Mouse (Mus musculus) embryonic fibroblast, embryonic 13.5 days (primary cell): ENCODE results near the gene Gpatch2l. TPM values are rescaled to one million over a fixed set of nuclear protein-coding genes. Genes with fewer than 3 reads are reported as not detected.

Experiments used
- H3K27ac ChIP-seq: 2 replicates; pipeline ENCODE4 v1.5.1; 2012; ENCODE audit warnings: low read length, control low read depth, inconsistent platforms; ENCODE audit not compliant: insufficient read depth
- H3K4me1 ChIP-seq: 2 replicates; pipeline ENCODE4 v1.6.1; 2011; ENCODE audit warnings: low read length; ENCODE audit not compliant: control insufficient read depth, insufficient read depth
- H3K4me3 ChIP-seq: 2 replicates; pipeline ENCODE4 v1.5.1; 2011; ENCODE audit warnings: mild to moderate bottlenecking, control low read depth, low read length; ENCODE audit not compliant: insufficient read depth
- CTCF ChIP-seq: IDR thresholded peaks from 2 replicates; pipeline ENCODE4 v1.5.1; 2011; ENCODE audit warnings: mild to moderate bottlenecking, control low read depth, low read length, moderate library complexity, borderline replicate concordance; ENCODE audit not compliant: insufficient read depth
- POLR2A ChIP-seq: IDR thresholded peaks from 2 replicates; pipeline ENCODE4 v1.6.1; 2011; ENCODE audit warnings: low read depth, mild to moderate bottlenecking, control low read depth, low read length, moderate library complexity
- polyA plus RNA-seq: library from polyadenylated mRNA; stranded (reverse); fragments of >200 nt; gene quantifications from 2 replicates; pipeline ENCODE4 v1.2.4, GENCODE M21; 2011; ENCODE audit warnings: low read depth; ENCODE audit not compliant: missing spikeins, insufficient read length

Gpatch2l gene
- polyA plus RNA-seq, 1 experiment, result 21.2 TPM

DNA sequence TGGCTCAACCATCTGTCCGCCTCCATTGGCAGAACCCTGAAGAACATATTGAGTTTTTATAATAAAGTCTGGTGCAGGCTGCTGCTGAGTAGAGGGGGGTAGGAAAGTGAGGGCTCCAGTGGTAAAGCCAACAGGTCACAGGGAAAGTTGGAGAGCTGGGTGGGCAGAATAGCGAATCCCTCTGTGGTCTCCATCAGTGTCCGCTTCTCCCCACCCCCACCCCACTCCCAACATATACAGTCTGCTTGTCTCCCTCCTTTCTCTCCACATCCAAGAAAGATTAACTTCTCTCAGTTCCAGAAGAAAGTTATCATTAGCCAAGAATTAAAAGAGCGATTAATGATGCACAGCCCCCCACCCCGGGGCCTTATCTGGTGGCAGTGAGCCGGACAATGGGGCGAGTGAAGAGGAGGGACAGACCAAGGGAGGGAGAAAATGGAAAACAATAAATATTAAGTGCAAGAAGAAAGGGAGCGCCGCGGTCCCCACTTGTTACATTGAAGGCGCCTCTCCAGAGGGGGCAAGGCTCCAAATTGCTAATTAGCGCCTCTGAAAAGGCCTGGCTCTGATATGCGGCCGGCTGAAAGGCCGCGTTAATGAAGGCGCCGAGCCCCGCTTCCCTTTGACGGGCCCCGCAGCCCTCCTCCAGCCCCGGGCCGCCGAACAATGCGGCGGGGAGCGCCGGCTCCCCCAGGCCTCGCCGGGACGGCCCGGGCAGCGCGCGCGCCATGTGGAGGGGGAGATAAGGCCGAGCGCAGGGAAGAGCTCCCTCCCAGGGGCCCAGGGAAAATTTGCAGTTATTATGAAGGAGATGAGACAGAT is 21.2 kb upstream of the Gpatch2l start:
- Histone ChIP-seq H3K4me1 (no peaks in the 10 kb centered on the region), H3K4me3 (no peak overlapping the region), H3K27ac (no peak overlapping the region)
- TF ChIP-seq CTCF (no peak), POLR2A (no peak)

DNA sequence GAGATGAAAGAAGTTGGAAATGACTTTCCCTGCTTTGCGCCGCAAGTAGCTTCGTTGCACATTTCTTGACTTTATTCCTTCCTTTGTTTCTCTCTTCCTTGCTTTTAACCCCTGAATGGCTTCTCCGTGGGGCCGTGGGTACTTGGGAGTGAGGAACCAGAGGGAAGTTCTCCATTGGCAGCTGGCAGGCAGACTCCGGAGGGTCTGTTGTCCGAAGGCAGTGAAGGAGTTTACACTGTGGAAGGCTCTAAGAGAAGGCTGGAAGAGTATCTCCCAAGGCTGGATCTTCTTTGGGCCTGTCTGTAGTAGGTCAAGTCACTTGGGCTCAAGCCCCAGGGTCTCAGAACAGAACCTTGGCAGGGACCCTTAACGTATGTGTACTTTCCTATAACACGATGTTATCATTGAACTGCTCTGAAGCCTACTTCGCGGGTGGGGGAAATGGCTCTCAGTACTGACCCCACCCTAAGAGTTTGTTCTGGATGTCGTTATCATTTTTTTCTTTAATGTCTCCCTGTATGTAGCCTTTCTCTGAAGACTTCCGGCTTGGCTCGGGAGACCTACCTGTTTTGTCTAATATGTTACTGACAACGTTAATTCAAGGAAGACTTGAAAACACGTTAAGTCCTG is 20.5 kb upstream of the Gpatch2l start:
- no peak for TF ChIP-seq CTCF
- no peak for TF ChIP-seq POLR2A
- H3K27ac ChIP-seq, result no peak overlapping the region
- H3K4me1 ChIP-seq, result no peaks in the 10 kb centered on the region
- no peak overlapping the region for H3K4me3 ChIP-seq

DNA sequence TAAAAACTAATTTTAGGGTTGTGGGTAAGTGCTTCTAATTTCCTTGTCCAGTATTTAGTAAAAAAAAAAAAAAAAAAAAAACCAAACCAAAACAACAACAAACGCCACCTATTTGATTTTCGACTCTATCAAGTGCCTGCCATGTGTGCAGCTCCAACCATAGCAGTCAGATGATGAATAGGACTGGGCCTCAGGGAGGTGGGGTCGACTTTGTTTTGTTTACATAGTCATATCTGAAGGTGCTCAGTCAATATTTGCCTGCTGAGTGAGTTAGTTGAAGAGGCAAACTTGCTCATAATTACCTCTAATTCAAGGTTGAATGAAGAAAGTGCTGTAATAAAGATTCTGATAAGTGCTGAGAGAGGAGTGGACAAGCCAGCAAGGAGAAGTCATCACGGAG is 7.4 kb upstream of the Gpatch2l start:
- Histone ChIP-seq H3K27ac (no peak overlapping the region), H3K4me3 (no peak overlapping the region), H3K4me1 (no peaks in the 10 kb centered on the region)
- TF ChIP-seq CTCF (no peak), POLR2A (no peak)

DNA sequence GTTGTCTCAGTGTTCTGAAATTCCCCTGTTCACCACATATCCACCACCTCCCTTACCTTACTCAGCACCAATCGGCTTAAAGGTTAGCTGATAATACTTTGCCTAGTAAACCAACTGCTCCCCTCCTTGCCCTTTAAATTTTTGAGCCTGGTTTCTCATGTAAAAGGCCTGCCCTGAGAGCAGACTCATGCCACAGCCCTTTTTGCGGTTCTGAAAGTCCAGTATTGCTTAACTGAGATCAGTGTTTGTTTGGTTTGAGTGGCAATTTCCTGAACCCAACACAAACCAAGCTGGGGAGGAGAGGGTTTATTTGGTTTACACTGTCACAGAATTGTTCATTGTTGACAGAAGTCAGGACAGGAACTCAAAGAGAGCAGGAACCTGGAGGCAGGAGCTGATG is 2.9 kb upstream of the Gpatch2l start:
- H3K4me3 ChIP-seq, result no peak overlapping the region
- TF ChIP-seq POLR2A (no peak), CTCF (no peak)
- no peak overlapping the region for H3K27ac ChIP-seq
- H3K4me1 ChIP-seq, result 0 out of 2 replicates have a peak, but pooled peaks cover 3% of the 10 kb centered on the region

DNA sequence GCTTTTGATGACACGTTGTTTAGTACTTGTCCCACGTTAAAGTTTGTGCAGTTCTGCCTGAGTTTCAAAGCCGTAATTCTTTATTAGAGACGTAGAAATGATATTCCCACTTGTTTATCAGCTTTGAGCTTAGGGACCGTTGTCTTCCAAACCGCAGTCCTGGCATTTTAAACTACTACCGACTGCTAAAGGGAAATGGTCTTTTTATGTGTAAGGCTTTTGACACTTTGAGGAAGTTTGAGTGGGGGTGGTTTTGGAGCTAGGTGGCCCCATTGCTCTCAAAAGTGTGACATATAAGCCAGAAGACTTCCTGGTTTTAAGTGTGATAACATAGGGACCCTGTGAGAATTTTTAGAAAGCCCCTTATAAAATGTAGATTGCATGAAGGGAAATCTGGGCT is 905 bp downstream of the Gpatch2l start:
- H3K4me1 ChIP-seq, result peaks cover 6% of the 10 kb centered on the region
- peak overlapping the region; percentile 95 for H3K4me3 ChIP-seq
- H3K27ac ChIP-seq, result no peak overlapping the region
- no peak for TF ChIP-seq CTCF
- TF ChIP-seq POLR2A, result no peak

DNA sequence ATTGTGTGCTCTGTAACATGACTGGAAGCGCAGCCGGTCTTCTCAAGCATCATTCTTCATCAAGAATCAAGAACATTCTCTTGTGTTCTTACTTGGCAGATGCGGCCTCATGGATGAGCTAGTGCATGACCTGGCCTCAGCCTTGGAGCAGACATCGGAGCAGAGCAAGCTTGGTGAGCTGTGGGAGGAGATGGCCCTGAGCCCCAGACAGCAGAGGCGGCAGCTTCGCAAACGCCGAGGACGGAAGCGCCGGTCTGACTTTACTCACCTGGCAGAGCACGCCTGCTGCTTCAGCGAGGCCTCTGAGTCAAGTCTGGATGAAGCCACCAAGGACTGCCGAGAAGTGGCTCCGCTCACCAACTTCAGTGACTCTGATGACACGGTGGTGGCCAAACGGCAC is 2.3 kb downstream of the Gpatch2l start:
- Histone ChIP-seq H3K4me3 (no peak overlapping the region), H3K27ac (no peak overlapping the region), H3K4me1 (peaks cover 6% of the 10 kb centered on the region)
- no peak for TF ChIP-seq CTCF
- TF ChIP-seq POLR2A, result no peak

DNA sequence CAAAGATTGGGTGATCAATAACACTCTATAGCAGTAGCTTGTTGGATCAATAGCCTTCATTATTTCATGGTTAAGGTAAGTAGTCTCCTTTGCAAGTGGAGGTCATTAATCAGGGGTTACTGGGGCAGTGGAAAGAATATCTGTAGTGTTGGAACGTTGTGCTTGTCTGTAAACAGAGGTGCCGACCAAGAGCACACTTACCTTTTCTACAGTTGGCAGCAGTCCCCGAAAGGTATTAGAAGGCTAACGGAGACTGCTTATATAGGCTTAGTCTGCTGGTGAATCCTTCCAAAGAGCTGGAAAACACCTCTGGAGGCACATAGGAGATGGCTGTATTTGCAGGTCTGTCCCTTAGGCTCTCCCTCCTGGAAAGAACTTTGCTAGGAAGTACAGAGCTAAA is 8.5 kb downstream of the Gpatch2l start:
- H3K4me1 ChIP-seq, result peaks cover under 1% of the 10 kb centered on the region
- no peak for TF ChIP-seq POLR2A
- no peak for TF ChIP-seq CTCF
- H3K27ac ChIP-seq, result no peak overlapping the region
- no peak overlapping the region for H3K4me3 ChIP-seq

DNA sequence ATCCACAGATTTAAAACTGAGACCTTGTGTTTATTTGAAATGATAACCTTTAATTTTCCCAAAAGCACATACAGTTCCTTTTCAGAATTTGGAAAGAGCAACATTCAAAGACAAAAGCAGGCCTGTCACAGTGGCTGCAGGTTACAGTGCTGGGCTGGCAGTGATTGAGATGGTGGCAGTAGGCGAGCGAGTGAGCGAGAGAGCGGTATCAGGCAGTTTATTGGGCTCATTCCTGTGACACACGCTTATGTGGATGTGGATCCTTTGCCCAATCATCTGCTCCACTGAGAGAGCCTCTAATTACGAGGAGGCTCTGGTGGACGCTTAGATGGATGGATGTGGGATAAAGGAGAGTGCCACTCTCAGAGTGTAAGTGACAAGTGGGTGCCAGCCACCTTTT is 13.3 kb downstream of the Gpatch2l start:
- H3K27ac ChIP-seq, result no peak overlapping the region
- H3K4me1 ChIP-seq, result no peaks in the 10 kb centered on the region
- no peak overlapping the region for H3K4me3 ChIP-seq
- no peak for TF ChIP-seq POLR2A
- TF ChIP-seq CTCF, result no peak

DNA sequence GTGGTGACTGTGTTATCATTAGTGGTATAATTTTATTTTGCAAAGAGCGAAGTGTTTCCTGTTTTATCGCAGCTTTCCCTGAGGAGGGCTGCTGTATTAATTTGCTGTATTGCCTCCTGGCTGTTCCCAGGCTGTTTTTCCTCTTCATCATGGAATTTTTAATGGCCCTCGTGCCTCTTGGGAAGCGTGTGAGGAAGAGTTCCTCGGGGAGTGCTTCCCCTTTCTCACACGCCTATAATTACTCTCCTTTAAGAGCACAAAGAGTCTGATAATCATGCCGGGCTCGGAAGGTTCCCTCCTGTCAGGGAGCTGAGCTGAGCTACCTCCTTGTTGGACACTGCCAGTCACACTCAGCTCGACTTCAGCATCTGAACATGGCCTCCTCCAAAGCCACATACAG is 30.0 kb downstream of the Gpatch2l start:
- TF ChIP-seq POLR2A, result no peak
- TF ChIP-seq CTCF, result no peak
- H3K4me1 ChIP-seq, result no peaks in the 10 kb centered on the region
- no peak overlapping the region for H3K27ac ChIP-seq
- no peak overlapping the region for H3K4me3 ChIP-seq

DNA sequence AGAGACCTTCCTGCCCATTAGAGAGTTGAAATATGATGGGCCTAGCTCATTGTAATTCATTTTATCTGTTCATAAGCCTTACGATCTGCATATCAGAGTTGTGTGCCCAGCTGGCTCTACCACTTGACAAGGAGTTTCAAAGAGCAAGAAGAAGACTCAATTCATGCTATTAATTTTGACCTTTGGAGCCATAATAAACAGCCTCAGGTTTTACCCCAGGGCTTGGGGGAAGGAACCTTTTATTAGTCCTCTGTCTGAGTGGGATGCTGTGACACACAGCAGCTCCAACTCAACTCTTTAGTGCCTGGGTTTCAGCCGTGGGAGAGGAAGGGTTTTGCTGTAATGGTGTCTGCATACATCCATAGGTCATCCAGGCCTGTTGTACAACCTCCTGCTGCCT is 32.6 kb downstream of the Gpatch2l start:
- no peaks in the 10 kb centered on the region for H3K4me1 ChIP-seq
- H3K4me3 ChIP-seq, result no peak overlapping the region
- no peak for TF ChIP-seq CTCF
- no peak for TF ChIP-seq POLR2A

DNA sequence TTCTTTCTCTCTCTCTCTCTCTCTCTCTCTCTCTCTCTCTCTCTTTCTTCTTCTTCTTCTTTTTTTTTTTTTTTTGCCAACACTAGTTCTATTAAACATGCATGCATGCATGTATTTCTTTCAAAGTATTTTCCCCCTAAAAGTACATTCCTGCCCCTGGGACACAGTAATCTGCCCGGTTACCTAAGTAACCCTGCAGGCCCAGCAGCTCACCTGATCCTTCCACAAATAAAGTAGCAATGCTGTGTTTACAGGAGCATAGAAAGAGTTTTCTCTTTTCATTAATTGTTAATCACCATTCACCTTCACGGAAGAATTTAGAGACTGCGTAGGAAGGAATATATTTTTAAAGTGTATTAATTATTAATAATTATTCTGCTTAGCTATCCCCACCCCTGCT is 34.1 kb downstream of the Gpatch2l start:
- Histone ChIP-seq H3K4me3 (no peak overlapping the region), H3K4me1 (no peaks in the 10 kb centered on the region), H3K27ac (no peak overlapping the region)
- TF ChIP-seq CTCF, result no peak
- no peak for TF ChIP-seq POLR2A

More for the DNA sequence above, 32.6 kb downstream of the Gpatch2l start:
- H3K27ac ChIP-seq, result no peak overlapping the region
